Mouse (Mus musculus): ENCODE data around the gene Prtg. TPM values are rescaled to one million over a fixed set of nuclear protein-coding genes. Genes with fewer than 3 reads are reported as not detected.

Prtg gene
- polyA plus RNA-seq, 1 experiment from 2014 or later: 2.3 TPM

DNA sequence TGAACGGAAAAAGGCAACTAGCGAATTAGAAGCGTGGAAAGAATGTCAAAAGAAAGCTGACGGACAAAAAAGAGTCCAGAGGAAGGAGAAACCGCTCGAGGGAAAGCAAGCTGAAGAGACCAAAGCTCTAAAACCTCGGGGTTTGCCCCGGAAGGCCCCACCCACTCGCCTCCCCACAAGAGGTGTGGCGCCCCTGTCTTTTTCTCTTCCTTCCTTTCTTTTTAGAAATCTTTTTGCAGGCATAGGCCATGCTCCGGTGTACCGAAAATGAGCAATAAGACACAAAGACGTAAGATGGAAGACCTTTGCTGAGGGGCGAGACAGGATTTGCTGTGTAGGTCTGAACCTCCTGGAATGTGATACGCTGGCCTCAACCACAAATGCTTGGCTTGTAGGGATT lies 155.3 kb downstream of the Prtg start:
- 81% methylated on average over 15 of the region's 15 CpGs for WGBS
- H3K4me3 ChIP-seq: no peak overlapping the region
- H3K9ac ChIP-seq (replicated peaks): no peak overlapping the region
- no peak overlapping the region for H3K27ac ChIP-seq (replicated peaks)
- no peak for ATAC-seq (ENCODE audit: low FRiP score, low read depth)
- no peaks in the 10 kb centered on the region for H3K36me3 ChIP-seq
- H3K9me3 ChIP-seq: no peaks in the 10 kb centered on the region
- H3K4me1 ChIP-seq: peaks cover 10% of the 10 kb centered on the region
- H3K4me2 ChIP-seq (replicated peaks): no peak overlapping the region
- H3K27me3 ChIP-seq: no peaks in the 10 kb centered on the region

Other genes starting within 250 kb of the Prtg start
- gene Nedd4, start 144.5 kb upstream of the Prtg start, polyA plus RNA-seq (2016; fragmentation: Nextera tagmentation; extraction: Ambion mirVana): 737 and 770 TPM in 2 replicates
- 11.4 and 13.7 TPM in 2 replicates for gene Pygo1, start 118.8 kb downstream of the Prtg start, polyA plus RNA-seq (2016; fragmentation: Nextera tagmentation; extraction: Ambion mirVana)
- gene Dyx1c1, start 151.9 kb downstream of the Prtg start, polyA plus RNA-seq (2016; fragmentation: Nextera tagmentation; extraction: Ambion mirVana): 1.6 and 1.9 TPM in 2 replicates
- 0.54 TPM in 1 of 2 replicates, not detected in the other for gene Gm44503, start 152.0 kb downstream of the Prtg start, polyA plus RNA-seq (2016; fragmentation: Nextera tagmentation; extraction: Ambion mirVana)
- 24.1 and 27.3 TPM in 2 replicates for gene Ccpg1os, start 178.5 kb downstream of the Prtg start, polyA plus RNA-seq (2016; fragmentation: Nextera tagmentation; extraction: Ambion mirVana)
- 33.0 and 36.7 TPM in 2 replicates for gene Ccpg1, start 178.6 kb downstream of the Prtg start, polyA plus RNA-seq (2016; fragmentation: Nextera tagmentation; extraction: Ambion mirVana)
- gene Pigb, start 233.5 kb downstream of the Prtg start, polyA plus RNA-seq (2016; fragmentation: Nextera tagmentation; extraction: Ambion mirVana): 12.6 TPM in 2 replicates
- gene Rab27a, start 238.0 kb downstream of the Prtg start, polyA plus RNA-seq (2016; fragmentation: Nextera tagmentation; extraction: Ambion mirVana): 1.1 and 1.5 TPM in 2 replicates